Mouse (Mus musculus): ENCODE measurements at regions not wholly inside any gene's neighbourhood (a gene's known extent, or its start where the extent isn't known, plus 50 kb on each side); places are given as distances from the start of the nearest gene placed in this dataset.
"Not testable (repeated sequence)": the region's sequence is repeated elsewhere in the genome, so short reads cannot be mapped to it uniquely, and the experiment has no call there.

DNA sequence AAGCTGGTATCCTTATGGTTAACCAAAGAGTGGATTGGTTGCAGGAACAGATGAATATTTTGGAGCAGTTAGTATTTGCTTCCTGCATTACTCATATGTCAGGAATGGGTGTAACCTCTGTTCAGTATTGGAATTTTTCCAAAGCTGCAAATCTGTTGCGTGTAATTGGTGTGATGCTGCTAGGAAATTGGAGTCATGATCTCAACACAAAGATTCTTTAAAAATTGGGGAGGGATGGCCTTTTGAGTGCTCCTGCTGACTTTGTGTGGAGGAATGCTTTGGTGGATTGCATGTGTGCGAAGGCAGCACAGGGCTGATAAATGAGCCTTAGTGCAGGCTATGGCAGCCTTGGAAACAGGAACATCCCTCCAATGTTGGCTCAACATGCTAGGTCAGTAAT is 331.2 kb upstream of the Htr2a start:
- WGBS, result 43% methylated on average over 2 of the region's 2 CpGs

DNA sequence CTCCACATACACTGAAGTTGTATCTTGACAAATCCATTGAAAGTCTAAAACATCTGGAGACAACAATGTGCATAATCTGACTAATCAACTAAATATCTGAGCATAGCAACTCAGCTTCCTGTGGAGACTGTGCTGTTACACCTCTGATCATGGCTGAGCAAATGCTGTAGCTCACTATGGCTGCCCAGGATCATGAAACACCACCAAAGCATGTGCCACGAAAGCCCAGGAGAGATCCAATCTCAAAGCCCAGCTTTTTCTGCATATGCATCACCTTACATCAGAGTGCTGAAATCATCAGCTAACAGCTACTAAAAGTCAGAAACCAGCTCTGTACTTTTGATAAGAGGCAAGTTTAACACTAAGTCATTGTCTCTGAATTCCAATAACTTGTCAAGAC is 313.3 kb upstream of the Htr2a start:
- no peak for DNase-seq (ENCODE audit: low read depth, low spot score)
- 45% methylated on average over 1 of the region's 1 CpGs for WGBS

More for the DNA sequence above, 331.2 kb upstream of the Htr2a start:
- not testable (repeated sequence) for DNase-seq (ENCODE audit: low read depth, low spot score)

DNA sequence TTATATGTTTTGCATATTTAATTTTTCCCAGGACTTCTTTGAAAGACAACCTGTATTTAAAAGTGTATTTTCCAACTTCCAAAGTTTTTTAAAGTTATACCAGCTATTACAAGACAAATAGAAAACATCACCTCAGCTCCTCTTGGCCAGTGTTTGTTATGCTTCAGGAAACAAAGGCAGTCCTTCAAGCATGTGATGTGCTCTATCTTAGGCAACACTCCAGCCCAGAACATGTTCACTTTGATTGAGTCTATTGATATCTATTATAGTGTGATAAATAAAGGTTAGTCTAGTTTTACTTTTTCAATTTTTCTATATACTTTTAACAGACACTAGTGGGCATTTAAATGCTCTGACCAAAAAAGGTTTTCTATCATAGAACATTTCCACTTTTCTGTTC is 289.9 kb upstream of the Htr2a start:
- DNase-seq (ENCODE audit: low read depth, low spot score), result no peak

DNA sequence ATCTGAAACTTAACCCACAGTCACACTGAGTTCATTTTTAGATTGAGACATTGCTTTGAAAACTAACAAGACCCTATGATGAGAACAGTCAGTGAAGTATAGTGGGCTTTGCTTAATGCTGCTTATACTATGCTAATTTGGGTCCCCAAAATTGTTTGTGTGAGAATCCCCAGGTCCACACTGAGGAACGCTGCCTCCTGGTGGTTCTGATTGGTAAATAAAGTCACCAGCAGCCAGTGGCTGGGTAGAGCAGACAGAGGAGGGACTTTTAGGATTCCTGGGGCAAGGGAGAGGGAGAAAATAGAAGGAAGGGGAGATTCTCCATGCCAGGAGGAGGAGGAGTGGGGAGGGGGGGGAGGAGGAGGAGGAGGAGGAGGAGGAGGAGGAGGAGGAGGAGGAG is 288.4 kb upstream of the Htr2a start:
- 39% methylated on average over 1 of the region's 1 CpGs for WGBS
- DNase-seq (ENCODE audit: low read depth, low spot score), result no peak

DNA sequence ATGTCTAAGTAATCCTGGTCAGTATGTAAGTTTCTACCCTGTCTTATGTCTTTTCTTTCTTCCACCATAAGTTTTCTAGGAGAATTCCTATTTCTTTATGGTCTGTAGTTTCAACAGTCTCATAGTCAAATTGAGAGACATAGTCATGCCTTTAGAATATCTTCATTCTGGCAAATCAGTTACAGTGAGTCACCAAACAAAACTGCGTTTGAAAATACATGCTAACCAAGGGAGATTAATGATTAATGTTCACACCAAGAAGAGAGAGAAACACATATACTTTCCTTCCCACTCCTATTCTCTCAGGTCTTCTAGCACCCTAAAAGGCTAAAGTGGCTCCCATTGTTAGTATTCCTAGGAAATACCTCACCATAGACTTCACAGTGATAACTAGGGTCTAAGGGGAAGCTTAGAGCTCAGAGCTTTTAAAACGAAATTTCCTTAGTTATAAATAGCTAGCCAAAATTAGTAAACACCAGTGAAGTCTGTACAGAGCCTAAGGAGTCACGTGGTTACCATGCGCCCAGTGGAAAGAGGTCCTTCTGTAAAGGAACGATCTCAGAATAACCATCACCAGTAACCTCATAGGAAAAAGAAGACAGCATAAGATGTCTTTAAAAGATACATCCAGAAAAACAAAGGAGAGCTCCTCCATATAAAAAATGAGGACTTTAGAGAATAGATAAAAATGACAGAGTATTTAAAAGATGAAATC is 281.8 kb upstream of the Htr2a start:
- no peak for DNase-seq (ENCODE audit: low read depth, low spot score)
- WGBS, result 53% methylated on average over 5 of the region's 5 CpGs

DNA sequence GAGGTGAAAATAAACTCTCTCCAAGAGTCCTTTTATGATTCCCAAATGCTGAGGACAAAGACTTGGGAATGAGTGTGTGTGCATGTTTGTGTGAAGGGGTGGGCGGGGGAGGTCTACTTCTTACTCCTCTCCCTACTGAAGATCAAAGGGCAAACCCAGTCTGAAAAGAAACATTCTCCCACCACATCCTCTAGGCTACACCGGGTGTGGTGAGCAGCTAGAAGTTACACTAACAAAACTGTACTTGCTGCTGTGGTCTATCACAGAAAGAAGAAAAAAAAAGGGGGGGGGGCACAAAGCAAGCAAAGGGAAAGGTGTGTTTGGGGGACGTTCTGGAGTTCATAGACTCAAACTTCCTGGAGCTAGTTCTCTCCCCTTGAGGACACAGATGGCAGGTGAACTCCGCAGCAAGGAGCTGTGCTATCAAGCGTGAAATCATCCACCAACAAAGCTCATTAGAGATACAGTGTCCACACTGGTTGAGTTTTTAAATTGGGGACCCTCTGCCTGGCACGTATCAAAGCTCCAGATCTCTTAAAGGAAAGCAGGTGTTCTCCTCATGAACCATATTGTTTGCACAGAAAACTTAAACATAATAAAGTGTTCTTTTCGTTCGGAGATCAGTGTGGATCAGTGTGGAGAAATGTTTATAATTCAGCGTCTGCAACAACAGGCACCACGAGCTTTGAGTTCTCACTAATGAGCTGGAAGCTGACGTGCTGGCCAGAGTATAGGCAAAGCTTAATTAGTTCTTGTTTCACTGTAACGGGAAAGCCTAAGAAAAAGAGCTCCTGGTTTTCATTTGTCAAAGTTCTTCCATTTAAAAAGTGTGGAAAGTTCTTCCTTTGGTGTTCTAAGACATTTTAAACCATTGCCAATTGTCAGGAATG is 280.7 kb upstream of the Htr2a start:
- 17% methylated on average over 12 of the region's 12 CpGs for WGBS
- DNase-seq (ENCODE audit: low read depth, low spot score), result no peak

DNA sequence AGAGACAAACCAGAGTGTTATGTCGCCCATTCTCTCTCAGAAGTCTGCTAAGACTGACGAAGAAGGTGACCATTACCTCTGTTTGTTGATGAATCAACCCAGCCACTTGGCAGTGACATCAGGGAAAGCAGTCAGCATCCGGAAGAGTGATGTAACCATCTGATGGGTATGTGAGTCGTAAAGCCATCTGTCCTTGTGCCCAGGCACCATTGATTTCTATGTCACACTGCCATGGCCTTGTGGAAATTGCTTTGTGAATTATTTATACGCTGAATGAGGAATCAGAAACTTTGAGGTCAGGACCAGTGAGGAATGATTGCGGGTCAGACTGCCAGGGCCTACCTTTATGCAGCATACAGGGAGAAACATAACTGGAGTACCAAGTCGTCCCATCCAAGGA is 256.2 kb upstream of the Htr2a start:
- 75% methylated on average over 7 of the region's 7 CpGs for WGBS
- DNase-seq (ENCODE audit: low read depth, low spot score), result no peak

DNA sequence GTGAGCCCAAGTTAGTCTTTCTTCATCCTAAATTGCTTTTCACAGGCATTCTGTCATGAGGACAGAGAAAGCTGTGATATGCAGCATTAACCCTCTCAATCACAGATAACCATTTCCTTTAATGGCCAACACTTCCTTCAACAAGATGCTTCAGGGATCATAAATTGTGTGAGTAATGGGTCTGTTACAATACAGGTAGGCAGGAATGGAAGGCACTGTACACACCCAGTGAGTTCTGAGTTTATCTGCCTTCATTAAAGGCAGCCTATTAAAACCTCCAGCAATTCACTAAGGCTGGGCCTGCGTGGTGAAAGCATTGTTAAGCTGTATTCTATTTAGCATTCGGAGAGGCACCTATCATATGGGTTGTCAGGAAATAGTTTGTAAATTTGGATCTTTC is 248.2 kb upstream of the Htr2a start:
- WGBS, result 62% methylated on average over 2 of the region's 2 CpGs
- no peak for DNase-seq (ENCODE audit: low read depth, low spot score)

DNA sequence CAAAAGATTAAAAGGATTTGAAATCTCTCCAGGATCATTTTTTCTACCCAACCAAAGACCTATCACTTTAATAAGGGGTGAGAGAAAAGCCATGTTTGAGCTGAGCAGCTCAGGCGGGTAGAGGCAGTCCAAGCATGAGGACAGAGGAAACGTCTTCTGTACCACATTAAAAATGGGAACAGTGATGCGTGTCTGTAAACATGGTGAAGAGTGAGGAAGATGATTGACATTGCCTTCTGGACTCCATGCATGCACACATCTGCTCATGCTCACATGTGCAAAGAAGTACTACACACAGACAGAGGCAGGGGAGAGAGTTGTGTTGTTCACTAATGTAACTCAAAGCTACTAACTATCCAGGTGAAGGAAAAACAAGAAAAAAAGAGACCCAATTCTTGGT is 243.4 kb upstream of the Htr2a start:
- no peak for DNase-seq (ENCODE audit: low read depth, low spot score)
- 79% methylated on average over 3 of the region's 3 CpGs for WGBS

DNA sequence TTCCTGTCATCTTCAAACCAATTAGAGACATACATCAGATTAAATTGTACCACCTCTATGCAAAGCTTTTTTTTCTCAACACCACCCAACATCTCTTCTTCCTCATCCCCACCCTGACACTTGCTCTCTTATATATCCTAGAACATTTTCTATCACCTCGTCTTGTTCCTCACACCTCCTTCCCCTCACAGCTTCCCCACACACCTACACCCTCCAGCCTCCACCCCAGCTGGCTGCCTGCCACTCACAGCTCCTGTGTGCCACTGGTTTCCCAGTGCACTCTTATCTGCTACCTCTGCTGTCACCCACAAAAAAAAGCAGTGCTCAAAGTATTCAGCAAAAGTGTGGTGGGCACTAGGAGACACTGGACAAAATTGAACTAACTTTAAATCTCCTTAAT is 231.2 kb upstream of the Htr2a start:
- no peak for DNase-seq (ENCODE audit: low read depth, low spot score)
- WGBS, result 51% methylated on average over 1 of the region's 1 CpGs

DNA sequence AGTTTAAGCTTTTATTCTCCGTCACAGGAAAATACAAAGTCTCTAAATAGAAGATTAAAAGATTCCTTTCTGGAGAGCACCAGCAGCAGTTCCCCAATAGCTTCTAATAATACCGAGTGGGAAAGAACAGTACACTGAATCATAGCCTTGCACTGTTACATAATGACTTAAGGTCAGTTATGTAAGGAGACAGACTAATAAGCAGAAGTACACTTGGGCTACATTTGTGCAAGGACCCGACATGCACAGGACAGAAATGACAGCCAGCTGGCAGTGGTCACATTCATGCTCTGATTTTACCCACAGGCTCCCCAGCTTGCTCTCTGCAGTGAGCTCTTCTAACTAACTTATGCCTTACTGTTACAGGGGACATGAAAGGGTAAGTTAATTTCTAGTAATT is 212.4 kb upstream of the Htr2a start:
- 64% methylated on average over 3 of the region's 3 CpGs for WGBS
- DNase-seq (ENCODE audit: low read depth, low spot score), result no peak

DNA sequence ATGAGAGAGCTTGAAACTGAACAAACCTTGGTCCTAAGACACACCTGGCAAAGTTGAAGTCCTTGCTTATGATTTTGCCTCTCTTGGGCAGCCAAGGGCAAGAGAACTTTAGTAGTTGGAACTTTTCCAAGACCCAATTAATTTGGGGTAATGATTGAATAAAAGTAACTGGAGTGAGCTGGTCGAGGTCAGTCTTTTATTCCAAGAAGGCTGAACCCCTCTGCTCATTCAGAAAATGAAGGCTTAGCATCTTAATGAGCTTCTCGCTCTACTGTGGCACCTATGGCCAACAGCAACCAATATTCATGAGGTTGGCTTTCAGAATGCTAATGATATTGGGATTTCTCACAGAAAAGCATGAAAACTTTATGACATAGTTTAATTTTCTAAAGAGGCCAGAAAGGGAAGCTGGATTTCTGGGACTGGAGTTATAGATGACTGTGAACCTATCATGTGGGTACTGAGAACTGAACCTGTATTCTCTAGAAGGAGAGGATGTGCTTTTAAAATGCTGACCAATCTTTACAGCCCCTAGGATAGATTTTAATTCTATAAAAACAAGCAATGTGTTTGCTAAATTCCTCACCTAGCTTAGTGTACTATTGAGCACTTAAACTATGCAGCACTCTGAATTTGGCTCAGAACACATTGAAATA is 176.5 kb upstream of the Htr2a start:
- DNase-seq (ENCODE audit: low read depth, low spot score), result no peak
- whole genome bisulfite sequencing, result 59% methylated on average over 2 of the region's 2 CpGs

DNA sequence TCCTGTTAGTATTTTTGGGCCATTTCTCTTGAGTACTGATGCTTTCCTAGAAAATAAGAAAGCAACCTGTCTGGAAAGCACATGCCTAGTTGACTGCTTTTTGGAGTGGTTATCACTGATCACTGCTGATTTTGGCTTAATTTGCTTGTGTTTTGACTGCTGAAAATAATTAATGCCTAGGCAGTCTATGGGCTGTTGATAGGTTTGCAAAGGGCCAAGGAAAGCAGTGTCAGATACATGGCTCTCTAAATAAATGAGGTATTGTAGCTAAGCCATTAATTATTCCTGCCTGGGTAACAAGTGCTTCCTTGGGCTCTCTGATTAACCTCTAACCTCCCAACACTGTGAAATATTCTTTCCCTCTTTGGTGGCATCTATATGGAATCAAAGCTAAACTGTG is 145.1 kb upstream of the Htr2a start:
- DNase-seq (ENCODE audit: low read depth, low spot score), result no peak

DNA sequence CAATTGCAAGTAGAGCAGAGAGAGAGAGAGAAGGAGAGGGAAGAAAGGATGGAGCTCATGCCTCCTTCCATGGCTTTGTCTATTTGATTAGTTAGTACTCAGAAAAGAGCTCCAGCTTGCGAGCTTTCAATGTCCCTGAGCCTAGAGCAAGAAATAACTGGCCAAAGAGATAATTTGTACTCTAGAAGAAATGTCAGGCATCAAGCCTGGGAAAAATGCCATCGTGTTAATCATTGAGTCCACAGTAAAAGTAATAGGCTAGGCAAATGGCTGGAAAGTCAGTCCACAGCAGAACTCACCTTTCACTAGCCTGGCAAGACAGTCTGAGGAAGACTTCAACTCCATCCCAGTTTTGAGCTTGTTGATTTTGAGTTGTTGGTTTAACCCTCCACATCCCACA is 129.1 kb upstream of the Htr2a start:
- DNase-seq (ENCODE audit: low read depth, low spot score), result no peak
- WGBS, result 70% methylated on average over 2 of the region's 2 CpGs

DNA sequence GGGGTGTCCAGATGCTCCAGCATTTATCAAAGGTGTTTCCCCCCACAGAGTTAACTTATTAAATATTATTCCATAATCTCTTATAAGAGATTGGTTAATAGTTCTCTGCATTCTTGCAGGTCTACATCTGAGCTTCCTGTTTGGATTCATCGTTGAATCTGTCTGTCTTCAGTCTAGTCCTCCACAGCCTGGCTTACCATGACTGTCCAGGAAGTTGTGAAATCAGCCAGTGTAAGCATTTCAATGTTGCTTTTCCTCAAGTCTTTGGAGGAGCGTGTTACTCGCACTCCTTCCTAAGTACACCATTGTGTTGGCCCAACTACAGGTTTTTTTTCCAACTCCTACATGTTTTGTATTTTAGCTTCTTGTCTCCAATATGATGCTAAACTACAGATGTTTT is 124.2 kb upstream of the Htr2a start:
- WGBS, result 75% methylated on average over 3 of the region's 3 CpGs
- no peak for DNase-seq (ENCODE audit: low read depth, low spot score)

DNA sequence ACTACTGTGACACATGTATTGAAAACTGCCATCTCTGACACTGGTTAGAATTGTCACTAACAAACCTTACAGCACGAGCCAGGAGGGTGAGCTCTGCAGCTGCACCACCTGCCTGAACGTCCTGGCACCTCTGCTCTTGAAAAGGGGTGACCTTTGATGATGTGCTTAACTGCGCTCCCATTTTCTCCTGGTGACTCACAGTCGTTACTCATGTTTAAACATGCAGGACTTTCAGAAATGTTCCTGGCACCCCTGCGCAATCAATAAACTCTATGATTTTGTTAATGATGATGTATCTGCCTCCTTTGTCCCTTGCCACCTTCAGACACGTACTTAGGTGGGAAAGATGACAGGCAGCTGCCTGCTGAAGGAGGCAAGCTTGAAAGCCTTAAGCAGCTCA is 121.1 kb upstream of the Htr2a start:
- DNase-seq (ENCODE audit: low read depth, low spot score), result no peak
- WGBS, result 51% methylated on average over 6 of the region's 6 CpGs

DNA sequence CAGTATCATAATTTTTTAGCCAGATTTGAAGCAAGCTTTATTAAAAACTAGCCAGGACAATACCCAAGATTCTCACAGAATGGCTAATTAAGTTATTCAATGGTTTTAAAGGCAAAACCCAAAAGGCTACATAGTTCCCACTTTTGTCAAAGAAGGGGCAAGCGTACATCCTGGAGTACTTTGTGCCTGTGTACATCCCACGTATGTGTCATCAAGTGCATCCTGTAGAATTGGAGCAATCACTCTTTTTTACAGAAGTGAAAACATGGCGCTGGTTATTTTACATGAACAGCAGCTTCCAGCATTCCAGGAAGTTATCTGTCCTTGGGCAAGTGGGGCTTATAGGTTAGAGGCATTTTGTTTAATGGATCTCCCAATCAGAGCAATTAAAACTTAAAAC is 119.0 kb upstream of the Htr2a start:
- no peak for DNase-seq (ENCODE audit: low read depth, low spot score)
- 89% methylated on average over 3 of the region's 3 CpGs for WGBS

DNA sequence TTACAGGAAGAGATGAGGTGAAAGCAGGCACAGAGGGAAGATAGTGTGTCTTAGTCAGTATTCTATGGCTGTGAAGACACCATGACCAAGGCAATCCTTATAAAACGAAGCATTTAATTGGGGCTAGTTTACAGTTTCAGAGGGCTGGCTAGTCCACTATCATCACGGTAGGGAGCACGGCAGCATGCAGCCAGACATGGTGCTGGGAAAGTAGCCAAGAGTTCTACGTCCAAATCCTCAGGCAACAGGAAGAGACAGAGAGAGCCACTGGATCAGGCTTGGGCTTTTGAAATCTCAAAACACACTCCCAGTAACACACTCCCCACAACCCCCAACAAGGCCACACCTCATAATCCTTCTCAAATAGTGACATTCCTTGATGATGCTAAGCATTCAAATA is 113.4 kb upstream of the Htr2a start:
- 43% methylated on average over 4 of the region's 4 CpGs for WGBS
- DNase-seq (ENCODE audit: low read depth, low spot score), result no peak

DNA sequence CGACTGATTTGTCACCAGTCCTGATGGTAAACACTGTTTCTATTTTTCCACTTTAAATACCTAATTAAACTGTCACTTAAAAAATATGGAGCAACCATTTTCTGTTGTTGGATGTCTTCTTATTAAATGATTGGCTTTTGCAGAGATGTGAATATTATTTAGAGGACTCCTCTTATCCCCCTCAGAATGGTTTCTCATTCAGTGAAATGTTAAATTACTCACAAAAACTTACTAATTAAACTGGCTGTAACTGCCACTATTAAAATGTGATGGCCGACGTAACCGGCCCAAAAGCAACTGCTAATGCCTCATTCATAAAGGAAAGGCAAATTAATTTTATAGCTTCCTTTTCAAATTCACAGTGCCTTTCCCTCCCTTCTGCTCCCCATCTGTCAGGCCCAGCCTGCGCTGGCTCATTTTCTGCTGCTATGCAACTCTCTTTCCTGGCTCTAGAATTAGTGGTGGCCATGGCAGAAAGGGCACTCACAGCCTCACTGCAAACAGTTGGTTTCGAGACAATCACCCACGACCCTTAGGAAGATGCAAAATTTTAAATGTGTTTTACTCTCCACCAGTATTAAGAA is 111.2 kb upstream of the Htr2a start:
- WGBS, result 80% methylated on average over 7 of the region's 7 CpGs
- DNase-seq (ENCODE audit: low read depth, low spot score), result no peak

DNA sequence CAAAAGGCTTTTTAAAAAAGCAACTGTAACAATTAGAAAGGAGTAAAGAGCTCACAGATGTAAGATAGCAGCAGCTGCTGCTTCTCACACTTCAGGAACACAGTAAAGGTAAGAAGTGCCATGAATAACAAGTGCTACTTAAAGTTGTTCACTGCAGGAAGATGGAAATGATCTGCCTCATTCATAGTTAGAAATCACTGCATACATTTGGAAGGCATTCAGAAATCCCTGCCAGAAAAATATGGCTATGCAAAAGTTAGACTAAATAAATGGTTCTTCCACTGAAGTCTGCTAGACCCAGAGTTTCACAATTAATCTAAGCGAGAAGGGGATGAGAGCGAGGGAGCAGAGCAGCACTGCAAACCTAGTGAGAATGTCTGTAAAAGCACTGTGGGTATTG is 102.5 kb upstream of the Htr2a start:
- DNase-seq (ENCODE audit: low read depth, low spot score), result no peak
- 75% methylated on average over 2 of the region's 2 CpGs for WGBS

DNA sequence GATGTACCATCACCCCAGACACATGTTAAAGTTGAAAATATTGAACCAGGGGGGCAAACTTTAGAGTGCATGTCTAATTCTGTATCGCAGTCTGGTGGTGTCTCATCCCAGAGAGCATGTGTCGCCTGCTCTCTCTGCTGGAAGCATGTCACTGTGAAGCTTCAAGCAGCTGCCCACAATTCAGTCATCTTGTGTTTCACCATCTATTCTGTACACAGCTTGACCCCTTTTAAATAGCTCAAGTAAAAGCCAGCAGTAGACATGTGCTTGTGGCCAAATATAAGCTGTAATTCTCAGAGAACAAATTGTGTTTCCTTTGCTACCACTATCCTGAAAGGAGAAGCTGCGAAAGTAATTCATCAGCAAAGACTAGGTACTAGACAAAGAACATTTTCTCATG is 96.6 kb upstream of the Htr2a start:
- WGBS, result 94% methylated on average over 3 of the region's 3 CpGs
- no peak for DNase-seq (ENCODE audit: low read depth, low spot score)
